Mouse (Mus musculus) cortical plate, adult 2 months (tissue): ENCODE results near the gene Nt5e.

Experiments
- CTCF ChIP-seq: fragments of 200-500 bp; IDR thresholded peaks from 2 replicates; pipeline ENCODE4 v1.5.1; 2011; ENCODE audit warnings: mild to moderate bottlenecking, control low read depth, low read length; ENCODE audit not compliant: insufficient read depth; ENCODE audit errors: extremely low read depth
- POLR2A ChIP-seq: fragments of 200-500 bp; IDR thresholded peaks from 2 replicates; pipeline ENCODE4 v1.6.1; 2011; ENCODE audit warnings: mild to moderate bottlenecking, low read length, control low read depth; ENCODE audit not compliant: insufficient read depth; ENCODE audit errors: extremely low read depth

DNA sequence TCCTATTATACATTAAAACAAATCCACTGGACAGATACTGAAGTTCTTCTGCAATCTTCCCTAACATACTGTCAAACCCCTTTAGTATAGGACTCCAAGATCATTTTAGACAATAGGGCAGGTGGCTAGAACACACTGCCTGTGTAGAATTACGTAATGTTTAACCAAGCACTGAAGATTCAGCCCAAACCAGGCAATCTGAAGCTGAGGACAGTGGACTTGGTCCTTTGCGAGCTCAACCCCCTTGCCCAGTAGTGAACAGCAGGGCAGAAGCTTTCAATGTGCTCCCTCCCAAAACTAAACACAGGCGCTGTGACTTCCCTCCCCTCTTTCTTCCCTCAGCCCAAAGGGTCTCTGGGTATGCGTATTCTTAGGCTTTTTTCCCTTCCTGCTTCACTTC, 39.8 kb downstream of the Nt5e start:
- TF ChIP-seq CTCF = no peak
- no peak for TF ChIP-seq POLR2A
